Mouse (Mus musculus) lung, embryonic 15.5 days (tissue): ENCODE data around the gene Ptges3. TPM values are rescaled to one million over a fixed set of nuclear protein-coding genes. Genes with fewer than 3 reads are reported as not detected.
A peak's percentile ranks its signal among the peaks of the same experiment; 100 is the strongest.

Source experiments
- microRNA counts: library from miRNA; unstranded; fragments of <30 nt; microRNA quantifications from one replicate; lab custom pipeline; 2016
- microRNA-seq: library from miRNA; unstranded; fragments of <30 nt; microRNA quantifications from one replicate; pipeline ENCODE4, GENCODE M21; 2016
- polyA plus RNA-seq: library from polyadenylated mRNA; unstranded; fragments of >200 nt; fragmentation: Nextera tagmentation; extraction: Ambion mirVana; gene quantifications from 2 replicates; pipeline ENCODE4 v1.2.1, GENCODE M21; 2015

Ptges3 gene
- polyA plus RNA-seq, 1 experiment from 2014 or later: 550 TPM

MicroRNAs within 50 kb of the gene (microRNA counts, 519-probe panel; counts per million panel counts)
- microRNA mmu-miR-677 (lab: Ali Mortazavi, UCI): 19.7 counts per million

Small RNA genes within 50 kb of the gene (microRNA-seq; reads per million reads assigned to microRNA genes)
- gene Mir677: 7.6 reads per million, percentile 26 among the genes with 10 or more reads in this experiment

Other genes starting within 250 kb of the Ptges3 start
- not detected in 2 replicates for gene Rdh19, start 209.0 kb upstream of the Ptges3 start, polyA plus RNA-seq
- not detected in 2 replicates for gene Rdh16f2, start 192.5 kb upstream of the Ptges3 start, polyA plus RNA-seq
- gene Rdh7, start 170.1 kb upstream of the Ptges3 start, polyA plus RNA-seq: not detected in 2 replicates
- not detected in 2 replicates for gene Sdr9c7, start 160.4 kb upstream of the Ptges3 start, polyA plus RNA-seq
- not detected in 2 replicates for gene Hsd17b6, start 51.3 kb upstream of the Ptges3 start, polyA plus RNA-seq
- gene Prim1, start 43.8 kb upstream of the Ptges3 start, polyA plus RNA-seq: 90.2 and 93.0 TPM in 2 replicates
- 728 and 741 TPM in 2 replicates for gene Naca, start 23.4 kb upstream of the Ptges3 start, polyA plus RNA-seq
- gene Atp5b, start 24.3 kb downstream of the Ptges3 start, polyA plus RNA-seq: 2,263 and 2,267 TPM in 2 replicates
- gene Baz2a, start 32.6 kb downstream of the Ptges3 start, polyA plus RNA-seq: 10.6 and 11.0 TPM in 2 replicates
- gene Rbms2, start 121.3 kb downstream of the Ptges3 start, polyA plus RNA-seq: 32.2 and 34.9 TPM in 2 replicates
- 2.1 and 2.2 TPM in 2 replicates for gene Gls2, start 135.5 kb downstream of the Ptges3 start, polyA plus RNA-seq
- gene Spryd4, start 152.9 kb downstream of the Ptges3 start, polyA plus RNA-seq: 27.0 and 27.4 TPM in 2 replicates
- not detected in 2 replicates for gene Mip, start 166.9 kb downstream of the Ptges3 start, polyA plus RNA-seq
- 61.4 and 63.1 TPM in 2 replicates for gene Timeless, start 173.1 kb downstream of the Ptges3 start, polyA plus RNA-seq
- 0.19 and 0.37 TPM in 2 replicates for gene Apon, start 195.1 kb downstream of the Ptges3 start, polyA plus RNA-seq
- 0.15 and 0.67 TPM in 2 replicates for gene Apof, start 209.7 kb downstream of the Ptges3 start, polyA plus RNA-seq
- gene Stat2, start 211.6 kb downstream of the Ptges3 start, polyA plus RNA-seq: 10.5 and 14.0 TPM in 2 replicates
- gene Il23a, start 239.8 kb downstream of the Ptges3 start, polyA plus RNA-seq: 0.15 and 0.17 TPM in 2 replicates
- gene Pan2, start 244.4 kb downstream of the Ptges3 start, polyA plus RNA-seq: 34.1 and 34.5 TPM in 2 replicates